Mouse (Mus musculus): ENCODE measurements at regions not wholly inside any gene's neighbourhood (a gene's known extent, or its start where the extent isn't known, plus 50 kb on each side); places are given as distances from the start of the nearest gene placed in this dataset.
A peak's percentile ranks its signal among the peaks of the same experiment; 100 is the strongest.

- no peaks in the 10 kb centered on the region for H3K4me1 ChIP-seq (replicated peaks)
- H3K4me2 ChIP-seq (replicated peaks) = no peak overlapping the region
- H3K27me3 ChIP-seq (replicated peaks) = no peaks in the 10 kb centered on the region
- no peak overlapping the region for H3K9ac ChIP-seq
- H3K9me3 ChIP-seq = no peaks in the 10 kb centered on the region
- ATAC-seq = no peak
- H3K4me3 ChIP-seq (replicated peaks) = no peak overlapping the region
- H3K27ac ChIP-seq = no peak overlapping the region
- WGBS = 68% methylated on average over 5 of the region's 5 CpGs
- no peaks in the 10 kb centered on the region for H3K36me3 ChIP-seq
These were observed 59.7 kb upstream of the Ikzf2 start for GRCm38 (mm10) chr1:69746575-69747290.

- H3K4me2 ChIP-seq (replicated peaks) = no peak overlapping the region
- no peaks in the 10 kb centered on the region for H3K36me3 ChIP-seq
- H3K27ac ChIP-seq = no peak overlapping the region
- ATAC-seq = no peak
- no peaks in the 10 kb centered on the region for H3K27me3 ChIP-seq (replicated peaks)
- H3K9me3 ChIP-seq = no peaks in the 10 kb centered on the region
- H3K9ac ChIP-seq = no peak overlapping the region
- 63% methylated on average over 1 of the region's 1 CpGs for WGBS
- H3K4me1 ChIP-seq (replicated peaks) = no peaks in the 10 kb centered on the region
- no peak overlapping the region for H3K4me3 ChIP-seq (replicated peaks)
These were observed 65.7 kb upstream of the Ikzf2 start for GRCm38 (mm10) chr1:69752724-69753123.

GRCm38 (mm10) chr1:69757702-69758101, 69.1 kb upstream of the Spag16 start:
- 93% methylated on average over 1 of the region's 1 CpGs for WGBS
- ATAC-seq = no peak
- H3K9ac ChIP-seq = no peak overlapping the region
- H3K36me3 ChIP-seq = no peaks in the 10 kb centered on the region
- H3K4me2 ChIP-seq (replicated peaks) = no peak overlapping the region
- no peaks in the 10 kb centered on the region for H3K9me3 ChIP-seq
- no peak overlapping the region for H3K27ac ChIP-seq
- H3K4me3 ChIP-seq (replicated peaks) = no peak overlapping the region
- no peaks in the 10 kb centered on the region for H3K27me3 ChIP-seq (replicated peaks)
- H3K4me1 ChIP-seq (replicated peaks) = no peaks in the 10 kb centered on the region

- peak overlapping the region; percentile 37; the same call in 1 of the 2 replicates for H3K4me2 ChIP-seq (replicated peaks)
- H3K4me3 ChIP-seq (replicated peaks) = no peak overlapping the region
- no peaks in the 10 kb centered on the region for H3K27me3 ChIP-seq (replicated peaks)
- H3K9me3 ChIP-seq = no peaks in the 10 kb centered on the region
- no peak overlapping the region for H3K27ac ChIP-seq
- 63% methylated on average over 13 of the region's 13 CpGs for WGBS
- no peaks in the 10 kb centered on the region for H3K36me3 ChIP-seq
- no peaks in the 10 kb centered on the region for H3K4me1 ChIP-seq (replicated peaks)
- H3K9ac ChIP-seq = no peak overlapping the region
- ATAC-seq = no peak
These were observed 67.2 kb upstream of the Spag16 start for GRCm38 (mm10) chr1:69759544-69759943.

GRCm38 (mm10) chr1:69768714-69769113, 58.1 kb upstream of the Spag16 start:
- Histone ChIP-seq H3K9me3 (no peaks in the 10 kb centered on the region), H3K4me2 (replicated peaks) (no peak overlapping the region), H3K9ac (no peak overlapping the region), H3K4me3 (replicated peaks) (no peak overlapping the region), H3K27ac (no peak overlapping the region), H3K36me3 (no peaks in the 10 kb centered on the region), H3K27me3 (replicated peaks) (no peaks in the 10 kb centered on the region), H3K4me1 (replicated peaks) (no peaks in the 10 kb centered on the region)
- WGBS = 69% methylated on average over 11 of the region's 11 CpGs
- no peak for ATAC-seq

GRCm38 (mm10) chr1:69770209-69770608, 56.6 kb upstream of the Spag16 start:
- no peaks in the 10 kb centered on the region for H3K36me3 ChIP-seq

GRCm38 (mm10) chr1:69771436-69771835, 55.3 kb upstream of the Spag16 start:
- ATAC-seq = no peak
- Histone ChIP-seq H3K4me2 (replicated peaks) (no peak overlapping the region), H3K36me3 (no peaks in the 10 kb centered on the region), H3K4me3 (replicated peaks) (no peak overlapping the region), H3K27ac (no peak overlapping the region), H3K27me3 (replicated peaks) (no peaks in the 10 kb centered on the region), H3K9ac (no peak overlapping the region), H3K4me1 (replicated peaks) (no peaks in the 10 kb centered on the region), H3K9me3 (no peaks in the 10 kb centered on the region)
- 93% methylated on average over 2 of the region's 2 CpGs for WGBS

More at GRCm38 (mm10) chr1:69770209-69770608, 56.6 kb upstream of the Spag16 start:
- Histone ChIP-seq H3K4me3 (replicated peaks) (no peak overlapping the region), H3K9ac (no peak overlapping the region), H3K27ac (no peak overlapping the region), H3K9me3 (no peaks in the 10 kb centered on the region), H3K4me2 (replicated peaks) (no peak overlapping the region), H3K27me3 (replicated peaks) (no peaks in the 10 kb centered on the region), H3K4me1 (replicated peaks) (no peaks in the 10 kb centered on the region)
- ATAC-seq = no peak
- 74% methylated on average over 8 of the region's 8 CpGs for WGBS

- no peak overlapping the region for H3K9ac ChIP-seq
- no peak overlapping the region for H3K27ac ChIP-seq
- no peak overlapping the region for H3K4me3 ChIP-seq (replicated peaks)
- no peaks in the 10 kb centered on the region for H3K36me3 ChIP-seq
- no peak for ATAC-seq
- WGBS = 64% methylated on average over 4 of the region's 4 CpGs
- H3K9me3 ChIP-seq = no peaks in the 10 kb centered on the region
- no peaks in the 10 kb centered on the region for H3K4me1 ChIP-seq (replicated peaks)
- H3K27me3 ChIP-seq (replicated peaks) = no peaks in the 10 kb centered on the region
- H3K4me2 ChIP-seq (replicated peaks) = no peak overlapping the region
These were observed 51.2 kb upstream of the Spag16 start for GRCm38 (mm10) chr1:69775589-69775988.
